Mouse (Mus musculus) kidney, adult 2 months (tissue): ENCODE results near the gene Nlrp6.

Experiments
- CTCF ChIP-seq: fragments of 200-500 bp; conservative IDR thresholded peaks from 2 replicates; pipeline ENCODE4 v1.5.1; 2011; ENCODE audit warnings: low read depth, mild to moderate bottlenecking, control low read depth, low read length, moderate library complexity, mixed read lengths; ENCODE audit not compliant: insufficient read depth, insufficient read length
- POLR2A ChIP-seq: fragments of 200-500 bp; IDR thresholded peaks from one replicate; pipeline ENCODE4 v1.6.1; 2011; ENCODE audit warnings: low read depth, low read length, control low read depth

DNA sequence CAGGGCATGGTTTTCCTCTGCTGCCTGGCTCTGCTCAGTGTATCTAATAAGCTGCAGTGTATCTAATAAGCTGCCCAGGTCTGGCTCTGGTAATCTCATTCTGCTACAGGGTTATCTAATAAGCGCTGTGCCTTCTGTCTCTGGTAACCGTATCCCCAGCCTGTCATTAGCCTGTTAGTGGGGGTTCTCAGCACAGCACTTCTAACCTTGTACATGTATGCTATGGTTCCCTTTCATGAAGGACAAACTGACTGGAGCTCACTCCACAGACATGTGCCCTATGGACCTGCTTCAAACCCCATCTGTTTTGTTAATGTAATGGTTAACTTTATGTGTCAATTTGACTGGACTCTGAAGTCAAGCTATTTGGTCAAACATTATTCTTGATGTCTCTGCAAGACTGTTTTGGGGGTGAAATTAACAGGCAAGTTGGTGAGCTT, 15.0 kb upstream of the Nlrp6 start:
- no peak for TF ChIP-seq CTCF
- TF ChIP-seq POLR2A: no peak
